17 mouse cellular contexts compared by ENCODE assay signal in genomic region chr1:98281053-98281770, GRCm38 (mm10).
DNase-seq lines count a peak whose midpoint lies in the region; ATAC-seq lines count a peak whose summit lies in the region.
"Had no signal": no experiment of that assay in that cellular context is flagged by ENCODE, and none has a peak within 500 bp of the region (broad histone marks: within the 10 kb centered on the region; RNA-seq: fewer than 3 reads in every experiment).

No protein-coding gene starts in this region.

- no peak for DNase-seq in embryonic facial prominence, embryonic 10.5 days (ENCODE audit: low spot score)
- peak; percentile 43 for DNase-seq in brain, embryonic 18.5 days (ENCODE audit: low read depth, low spot score)
- peak; percentile 71 for DNase-seq in midbrain, embryonic 14.5 days
- DNase-seq in urinary bladder, adult 2 months (ENCODE audit: low spot score), result no peak
- no peak for DNase-seq in spleen, postnatal 10 days (ENCODE audit: low spot score in 2 of 2)
- DNase-seq: cerebellum, adult 9-10 months; lung, adult 2 months; right cerebral cortex, postnatal 25 days; thymus, adult 18-20 months had no signal

- H3K4me3 ChIP-seq in embryonic facial prominence, embryonic 15.5 days (replicated peaks), result no peak overlapping the region
- no peak overlapping the region for H3K4me3 ChIP-seq in embryonic facial prominence, embryonic 10.5 days
- no peak overlapping the region for H3K4me3 ChIP-seq in intestine, embryonic 15.5 days (replicated peaks)
- no peak overlapping the region for H3K4me3 ChIP-seq in intestine, embryonic 16.5 days (ENCODE audit: low read length)
- no peak overlapping the region for H3K4me3 ChIP-seq in midbrain, embryonic 14.5 days (replicated peaks; ENCODE audit: low read depth, low read length)
- H3K4me3 ChIP-seq: erythroblast, embryonic 14.5 days; limb, embryonic 15.5 days had no signal

- H3K4me1 ChIP-seq in embryonic facial prominence, embryonic 15.5 days, result no peaks in the 10 kb centered on the region
- no peaks in the 10 kb centered on the region for H3K4me1 ChIP-seq in embryonic facial prominence, embryonic 10.5 days
- H3K4me1 ChIP-seq in intestine, embryonic 15.5 days (replicated peaks), result no peaks in the 10 kb centered on the region
- H3K4me1 ChIP-seq in intestine, embryonic 16.5 days (ENCODE audit: control insufficient read depth, insufficient read depth, low read length), result no peaks in the 10 kb centered on the region
- peaks cover 13% of the 10 kb centered on the region; the same call in 1 of the 2 replicates for H3K4me1 ChIP-seq in midbrain, embryonic 14.5 days (ENCODE audit: control insufficient read depth, insufficient read depth, low read length)

- peak overlapping the region; percentile 28; the same call in 1 of the 2 replicates for H3K27ac ChIP-seq in embryonic facial prominence, embryonic 15.5 days (replicated peaks)
- H3K27ac ChIP-seq in embryonic facial prominence, embryonic 10.5 days (replicated peaks), result no peak overlapping the region
- peak overlapping the region; percentile 48; the same call in 1 of the 2 replicates for H3K27ac ChIP-seq in intestine, embryonic 15.5 days
- no peak overlapping the region for H3K27ac ChIP-seq in intestine, embryonic 16.5 days (ENCODE audit: low read length)
- H3K27ac ChIP-seq in midbrain, embryonic 14.5 days (replicated peaks; ENCODE audit: low read depth, low read length), result peak overlapping the region; percentile 74
- H3K27ac ChIP-seq: kidney, postnatal 0 days; limb, embryonic 15.5 days had no signal

- no peak overlapping the region for H3K4me2 ChIP-seq in embryonic facial prominence, embryonic 15.5 days (replicated peaks)
- no peak overlapping the region for H3K4me2 ChIP-seq in intestine, embryonic 15.5 days (replicated peaks)
- no peak overlapping the region for H3K4me2 ChIP-seq in intestine, embryonic 16.5 days (ENCODE audit: low read depth, low read length)
- no peak overlapping the region for H3K4me2 ChIP-seq in midbrain, embryonic 14.5 days (ENCODE audit: low read length)
- H3K4me2 ChIP-seq: limb, embryonic 15.5 days had no signal

- no peaks in the 10 kb centered on the region for H3K36me3 ChIP-seq in embryonic facial prominence, embryonic 15.5 days
- no peaks in the 10 kb centered on the region for H3K36me3 ChIP-seq in embryonic facial prominence, embryonic 10.5 days (replicated peaks)
- H3K36me3 ChIP-seq in intestine, embryonic 15.5 days, result no peaks in the 10 kb centered on the region
- H3K36me3 ChIP-seq in intestine, embryonic 16.5 days (ENCODE audit: control insufficient read depth, insufficient read depth, low read length), result no peaks in the 10 kb centered on the region
- H3K36me3 ChIP-seq in midbrain, embryonic 14.5 days (ENCODE audit: control insufficient read depth, insufficient read depth, low read length), result no peaks in the 10 kb centered on the region
- H3K36me3 ChIP-seq: limb, embryonic 15.5 days had no signal

- no peaks in the 10 kb centered on the region for H3K27me3 ChIP-seq in embryonic facial prominence, embryonic 15.5 days
- H3K27me3 ChIP-seq in embryonic facial prominence, embryonic 10.5 days (replicated peaks; ENCODE audit: low read depth, poor library complexity, severe bottlenecking), result no peaks in the 10 kb centered on the region
- no peaks in the 10 kb centered on the region for H3K27me3 ChIP-seq in intestine, embryonic 15.5 days (replicated peaks)
- no peaks in the 10 kb centered on the region for H3K27me3 ChIP-seq in intestine, embryonic 16.5 days (replicated peaks; ENCODE audit: control insufficient read depth, insufficient read depth, low read length)
- no peaks in the 10 kb centered on the region for H3K27me3 ChIP-seq in midbrain, embryonic 14.5 days (ENCODE audit: control insufficient read depth, insufficient read depth, low read length)
- H3K27me3 ChIP-seq: limb, embryonic 15.5 days had no signal

- H3K9me3 ChIP-seq in embryonic facial prominence, embryonic 15.5 days (replicated peaks), result no peaks in the 10 kb centered on the region
- H3K9me3 ChIP-seq in embryonic facial prominence, embryonic 10.5 days, result no peaks in the 10 kb centered on the region
- H3K9me3 ChIP-seq in intestine, embryonic 15.5 days, result no peaks in the 10 kb centered on the region
- no peaks in the 10 kb centered on the region for H3K9me3 ChIP-seq in intestine, embryonic 16.5 days (ENCODE audit: control insufficient read depth, low read length)
- no peaks in the 10 kb centered on the region for H3K9me3 ChIP-seq in midbrain, embryonic 14.5 days (ENCODE audit: control insufficient read depth, low read length)
- H3K9me3 ChIP-seq: limb, embryonic 15.5 days had no signal

- no peak overlapping the region for H3K9ac ChIP-seq in embryonic facial prominence, embryonic 15.5 days
- no peak overlapping the region for H3K9ac ChIP-seq in intestine, embryonic 15.5 days
- no peak overlapping the region for H3K9ac ChIP-seq in intestine, embryonic 16.5 days (ENCODE audit: low read depth, low read length)
- H3K9ac ChIP-seq in midbrain, embryonic 14.5 days (replicated peaks; ENCODE audit: low read length), result 0 out of 2 replicates have a peak overlapping the region, but pooled peaks have one; percentile 9
- H3K9ac ChIP-seq: limb, embryonic 15.5 days had no signal

- ATAC-seq in embryonic facial prominence, embryonic 15.5 days (ENCODE audit: insufficient number of reproducible peaks, low FRiP score, low TSS enrichment, low read depth), result no peak
- no peak for ATAC-seq in intestine, embryonic 15.5 days
- ATAC-seq in intestine, embryonic 16.5 days, result no peak
- ATAC-seq in midbrain, embryonic 14.5 days (ENCODE audit: low FRiP score, low TSS enrichment), result peak; percentile 71; the same call in 1 of the 2 replicates
- ATAC-seq: inflammation-experienced regulatory T-cells, adult 6 months; Patski had no signal

- 66% methylated on average over 2 of the region's 2 CpGs for WGBS in embryonic facial prominence, embryonic 15.5 days
- 86% methylated on average over 2 of the region's 2 CpGs for WGBS in embryonic facial prominence, embryonic 10.5 days
- 60% methylated on average over 2 of the region's 2 CpGs for WGBS in intestine, embryonic 15.5 days
- 65% methylated on average over 2 of the region's 2 CpGs for WGBS in intestine, embryonic 16.5 days
- 56% methylated on average over 2 of the region's 2 CpGs for WGBS in midbrain, embryonic 14.5 days

Comparison
In these comparisons a context has a peak if more than half of its experiments do, and no peak if none do; other contexts are left out.
1. H3K27ac ChIP-seq: peak in embryonic facial prominence, embryonic 15.5 days (single experiment), intestine, embryonic 15.5 days (single experiment) and midbrain, embryonic 14.5 days (single experiment); none in embryonic facial prominence, embryonic 10.5 days (single experiment) and intestine, embryonic 16.5 days (single experiment).
2. DNase-seq: peak in brain, embryonic 18.5 days (single experiment) and midbrain, embryonic 14.5 days (single experiment); none in embryonic facial prominence, embryonic 10.5 days (single experiment), urinary bladder, adult 2 months (single experiment) and spleen, postnatal 10 days (0 of 2).